Mouse (Mus musculus): Measurements from ENCODE around the gene Tesk1. TPM values are rescaled to one million over a fixed set of nuclear protein-coding genes. Genes with fewer than 3 reads are reported as not detected.

Gene Tesk1
- polyA plus RNA-seq (2015; fragmentation: Nextera tagmentation; extraction: Ambion mirVana) = 0.15 TPM in 2 replicates

DNA sequence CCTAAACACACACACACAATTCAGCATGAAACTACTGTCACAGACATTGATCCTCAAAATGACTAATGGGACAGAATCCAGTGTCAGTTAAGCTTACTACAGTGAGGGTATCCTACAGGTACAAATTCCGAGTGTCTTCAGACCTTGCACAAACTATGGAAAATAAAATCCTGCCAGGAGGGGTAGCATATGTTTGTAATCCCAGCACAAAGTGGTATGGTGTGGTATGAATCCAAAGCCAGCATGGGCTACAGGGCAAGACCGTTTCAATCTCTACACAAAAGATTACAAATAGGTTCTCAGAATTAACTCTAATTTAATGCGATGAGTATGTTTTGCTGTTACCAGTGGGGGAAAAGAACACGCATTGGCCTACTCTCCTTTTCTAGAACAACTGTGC lies at the start of gene Tesk1:
Gene Tesk1 (plus strand): TSS at position 301 of the 400 bp plus-strand sequence.
- peaks cover 12% of the 10 kb centered on the region for H3K4me1 ChIP-seq (ENCODE audit: control insufficient read depth, low read depth, low read length)
- H3K4me3 ChIP-seq (ENCODE audit: low read depth, low read length) = peak within 1 kb of the TSS; percentile 72
- no peaks in the 10 kb centered on the region; the same call in 1 of the 2 replicates for H3K36me3 ChIP-seq (ENCODE audit: control insufficient read depth, insufficient read depth)
- no peaks in the 10 kb centered on the region for H3K9me3 ChIP-seq (replicated peaks; ENCODE audit: control insufficient read depth, low read length)
- peaks cover 15% of the 10 kb centered on the region for H3K27me3 ChIP-seq (ENCODE audit: control insufficient read depth, insufficient read depth, low read depth, low read length)
- WGBS (ENCODE audit: insufficient replicate concordance) = 27% methylated on average over 4 of the region's 4 CpGs
- peak within 1 kb of the TSS; percentile 83 for H3K27ac ChIP-seq (ENCODE audit: low read length)
- H3K4me2 ChIP-seq (ENCODE audit: low read depth, low read length) = peak within 1 kb of the TSS; percentile 97
- peak within 1 kb of the TSS; percentile 76 for H3K9ac ChIP-seq (ENCODE audit: low read depth, low read length)
- no peak for ATAC-seq (ENCODE audit: low read depth)

DNA sequence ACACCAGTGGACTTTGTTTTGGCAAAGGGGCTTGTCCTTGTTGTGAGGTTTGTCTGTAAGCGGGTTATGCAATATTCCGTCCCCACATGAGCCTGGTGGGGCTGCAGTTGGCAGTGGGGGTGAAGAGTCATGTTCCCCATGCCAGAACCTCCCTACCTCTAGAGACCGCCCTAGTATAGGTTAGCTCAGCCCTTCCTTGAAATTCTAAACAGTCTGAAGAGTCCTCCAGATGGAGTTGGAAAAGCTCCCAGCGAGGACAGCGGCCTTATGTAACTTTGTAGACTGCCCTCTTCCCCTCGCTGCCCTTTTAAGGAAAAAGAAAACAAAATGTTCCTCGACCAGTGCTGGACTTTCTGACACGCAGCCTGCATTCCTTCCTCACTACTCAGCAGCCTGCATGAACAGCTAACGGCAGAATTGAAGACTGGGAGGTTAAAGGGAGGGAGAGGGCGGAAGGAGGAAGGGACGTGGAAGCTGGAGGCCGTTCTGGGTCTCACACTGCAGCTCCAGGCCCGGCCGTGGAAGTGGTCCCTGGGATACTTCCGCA lies 47.3 kb upstream of the Tesk1 start:
- Histone ChIP-seq H3K4me2 (ENCODE audit: low read depth, low read length) (0 out of 2 replicates have a peak overlapping the region, but pooled peaks have one; percentile 4), H3K4me3 (ENCODE audit: low read depth, low read length) (no peak overlapping the region), H3K27me3 (ENCODE audit: control insufficient read depth, insufficient read depth, low read depth, low read length) (no peaks in the 10 kb centered on the region), H3K4me1 (ENCODE audit: control insufficient read depth, low read depth, low read length) (peaks cover 4% of the 10 kb centered on the region; the same call in 1 of the 2 replicates), H3K9me3 (replicated peaks; ENCODE audit: control insufficient read depth, low read length) (no peaks in the 10 kb centered on the region), H3K9ac (ENCODE audit: low read depth, low read length) (no peak overlapping the region), H3K27ac (ENCODE audit: low read length) (peak overlapping the region; percentile 66), H3K36me3 (ENCODE audit: control insufficient read depth, insufficient read depth) (no peaks in the 10 kb centered on the region)
- peak; percentile 72 for ATAC-seq (ENCODE audit: low read depth)
- 39% methylated on average over 15 of the region's 15 CpGs for WGBS (ENCODE audit: insufficient replicate concordance)

DNA sequence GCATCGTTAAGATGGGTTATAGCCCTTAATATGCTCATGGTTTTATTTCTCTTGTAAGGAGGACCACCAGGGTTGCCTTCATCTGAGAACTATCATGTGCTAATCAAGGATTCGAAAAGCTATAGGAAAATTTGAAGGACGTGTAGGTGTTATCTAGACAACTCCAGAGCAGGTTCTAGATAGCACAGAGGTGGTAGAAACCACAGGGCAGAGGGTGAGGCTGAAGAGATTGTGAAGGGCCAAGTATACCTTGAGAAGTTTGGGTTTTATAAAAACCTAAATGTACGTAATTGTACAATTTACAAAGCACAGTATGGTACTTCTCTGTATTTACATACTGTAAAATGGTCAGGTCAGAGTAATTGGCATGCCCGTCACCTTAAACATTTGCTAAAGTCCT lies 46.6 kb upstream of the Tesk1 start:
- Histone ChIP-seq H3K27ac (ENCODE audit: low read length) (peak overlapping the region; percentile 66), H3K4me3 (ENCODE audit: low read depth, low read length) (no peak overlapping the region), H3K27me3 (ENCODE audit: control insufficient read depth, insufficient read depth, low read depth, low read length) (no peaks in the 10 kb centered on the region), H3K9me3 (replicated peaks; ENCODE audit: control insufficient read depth, low read length) (no peaks in the 10 kb centered on the region), H3K4me1 (ENCODE audit: control insufficient read depth, low read depth, low read length) (peaks cover 4% of the 10 kb centered on the region; the same call in 1 of the 2 replicates), H3K4me2 (ENCODE audit: low read depth, low read length) (no peak overlapping the region), H3K36me3 (ENCODE audit: control insufficient read depth, insufficient read depth) (no peaks in the 10 kb centered on the region), H3K9ac (ENCODE audit: low read depth, low read length) (no peak overlapping the region)
- WGBS (ENCODE audit: insufficient replicate concordance) = 51% methylated on average over 5 of the region's 5 CpGs
- ATAC-seq (ENCODE audit: low read depth) = no peak

- WGBS (ENCODE audit: insufficient replicate concordance) = 52% methylated on average over 9 of the region's 9 CpGs
Measured at GRCm38 (mm10) chr4:43395836-43396235, 45.9 kb upstream of the Tesk1 start.

GRCm38 (mm10) chr4:43396381-43396780 lies 45.4 kb upstream of the Tesk1 start:
- no peak for ATAC-seq (ENCODE audit: low read depth)
- Histone ChIP-seq H3K4me1 (ENCODE audit: control insufficient read depth, low read depth, low read length) (peaks cover 4% of the 10 kb centered on the region; the same call in 1 of the 2 replicates), H3K27me3 (ENCODE audit: control insufficient read depth, insufficient read depth, low read depth, low read length) (no peaks in the 10 kb centered on the region), H3K9me3 (replicated peaks; ENCODE audit: control insufficient read depth, low read length) (no peaks in the 10 kb centered on the region), H3K4me3 (ENCODE audit: low read depth, low read length) (no peak overlapping the region), H3K27ac (ENCODE audit: low read length) (no peak overlapping the region), H3K4me2 (ENCODE audit: low read depth, low read length) (no peak overlapping the region), H3K36me3 (ENCODE audit: control insufficient read depth, insufficient read depth) (no peaks in the 10 kb centered on the region), H3K9ac (ENCODE audit: low read depth, low read length) (no peak overlapping the region)
- WGBS (ENCODE audit: insufficient replicate concordance) = 63% methylated on average over 5 of the region's 5 CpGs

More at GRCm38 (mm10) chr4:43395836-43396235, 45.9 kb upstream of the Tesk1 start:
- Histone ChIP-seq H3K4me2 (ENCODE audit: low read depth, low read length) (no peak overlapping the region), H3K27me3 (ENCODE audit: control insufficient read depth, insufficient read depth, low read depth, low read length) (no peaks in the 10 kb centered on the region), H3K27ac (ENCODE audit: low read length) (no peak overlapping the region), H3K4me1 (ENCODE audit: control insufficient read depth, low read depth, low read length) (peaks cover 4% of the 10 kb centered on the region; the same call in 1 of the 2 replicates), H3K4me3 (ENCODE audit: low read depth, low read length) (no peak overlapping the region), H3K9me3 (replicated peaks; ENCODE audit: control insufficient read depth, low read length) (no peaks in the 10 kb centered on the region), H3K36me3 (ENCODE audit: control insufficient read depth, insufficient read depth) (no peaks in the 10 kb centered on the region), H3K9ac (ENCODE audit: low read depth, low read length) (no peak overlapping the region)
- ATAC-seq (ENCODE audit: low read depth) = no peak

- H3K4me3 ChIP-seq (ENCODE audit: low read depth, low read length) = no peak overlapping the region
- peaks cover 4% of the 10 kb centered on the region; the same call in 1 of the 2 replicates for H3K4me1 ChIP-seq (ENCODE audit: control insufficient read depth, low read depth, low read length)
- ATAC-seq (ENCODE audit: low read depth) = no peak
- H3K4me2 ChIP-seq (ENCODE audit: low read depth, low read length) = no peak overlapping the region
- H3K36me3 ChIP-seq (ENCODE audit: control insufficient read depth, insufficient read depth) = no peaks in the 10 kb centered on the region
- no peaks in the 10 kb centered on the region for H3K27me3 ChIP-seq (ENCODE audit: control insufficient read depth, insufficient read depth, low read depth, low read length)
- 69% methylated on average over 4 of the region's 4 CpGs for WGBS (ENCODE audit: insufficient replicate concordance)
- H3K9ac ChIP-seq (ENCODE audit: low read depth, low read length) = no peak overlapping the region
- H3K9me3 ChIP-seq (replicated peaks; ENCODE audit: control insufficient read depth, low read length) = no peaks in the 10 kb centered on the region
- no peak overlapping the region for H3K27ac ChIP-seq (ENCODE audit: low read length)
Measured at GRCm38 (mm10) chr4:43398014-43398413, 43.7 kb upstream of the Tesk1 start.

GRCm38 (mm10) chr4:43398829-43399331 lies 42.9 kb upstream of the Tesk1 start:
- Histone ChIP-seq H3K27me3 (ENCODE audit: control insufficient read depth, insufficient read depth, low read depth, low read length) (no peaks in the 10 kb centered on the region), H3K4me2 (ENCODE audit: low read depth, low read length) (no peak overlapping the region), H3K9ac (ENCODE audit: low read depth, low read length) (no peak overlapping the region), H3K9me3 (replicated peaks; ENCODE audit: control insufficient read depth, low read length) (no peaks in the 10 kb centered on the region), H3K27ac (ENCODE audit: low read length) (no peak overlapping the region), H3K36me3 (ENCODE audit: control insufficient read depth, insufficient read depth) (no peaks in the 10 kb centered on the region), H3K4me1 (ENCODE audit: control insufficient read depth, low read depth, low read length) (peaks cover 4% of the 10 kb centered on the region; the same call in 1 of the 2 replicates), H3K4me3 (ENCODE audit: low read depth, low read length) (no peak overlapping the region)
- 52% methylated on average over 17 of the region's 17 CpGs for WGBS (ENCODE audit: insufficient replicate concordance)
- ATAC-seq (ENCODE audit: low read depth) = no peak

DNA sequence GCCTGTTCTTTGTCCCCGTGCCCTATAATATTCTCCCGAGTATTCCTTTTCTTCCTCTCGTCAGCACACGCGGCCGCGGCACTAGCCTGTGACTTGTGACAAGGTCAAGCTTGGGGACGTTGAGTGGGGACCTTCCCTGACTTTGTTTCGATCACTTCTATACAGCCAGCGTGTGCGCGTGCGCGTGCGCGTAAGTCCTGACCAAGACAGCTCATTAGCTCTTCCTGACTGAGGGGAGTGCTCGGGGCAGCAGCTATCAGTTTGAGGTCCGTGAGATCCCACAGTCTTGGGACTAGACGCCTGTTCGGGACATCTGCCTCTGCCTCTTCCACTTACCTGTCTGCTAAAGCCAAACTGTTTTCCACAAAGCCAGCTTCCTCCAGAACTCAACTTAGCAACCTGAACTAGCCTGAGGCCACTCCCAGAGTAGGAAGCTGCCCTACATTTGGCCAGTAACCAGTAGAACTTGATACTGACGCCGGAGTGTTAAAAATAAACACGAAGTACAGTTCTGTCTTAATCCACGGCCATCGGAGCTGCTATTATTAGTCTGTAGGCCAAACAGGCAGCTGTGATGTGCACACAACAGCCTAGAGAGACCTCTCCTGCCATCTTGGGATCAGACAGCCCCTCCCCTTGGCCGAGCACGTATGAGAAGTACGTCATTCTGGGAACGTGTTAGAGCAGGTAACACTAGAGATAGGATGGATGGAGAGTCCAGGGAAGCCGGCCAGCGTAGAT lies 42.2 kb upstream of the Tesk1 start:
- Histone ChIP-seq H3K9me3 (replicated peaks; ENCODE audit: control insufficient read depth, low read length) (no peaks in the 10 kb centered on the region), H3K4me2 (ENCODE audit: low read depth, low read length) (no peak overlapping the region), H3K36me3 (ENCODE audit: control insufficient read depth, insufficient read depth) (no peaks in the 10 kb centered on the region), H3K4me1 (ENCODE audit: control insufficient read depth, low read depth, low read length) (peaks cover 4% of the 10 kb centered on the region; the same call in 1 of the 2 replicates), H3K27me3 (ENCODE audit: control insufficient read depth, insufficient read depth, low read depth, low read length) (no peaks in the 10 kb centered on the region), H3K27ac (ENCODE audit: low read length) (no peak overlapping the region), H3K4me3 (ENCODE audit: low read depth, low read length) (no peak overlapping the region), H3K9ac (ENCODE audit: low read depth, low read length) (no peak overlapping the region)
- WGBS (ENCODE audit: insufficient replicate concordance) = 71% methylated on average over 31 of the region's 31 CpGs
- no peak for ATAC-seq (ENCODE audit: low read depth)

DNA sequence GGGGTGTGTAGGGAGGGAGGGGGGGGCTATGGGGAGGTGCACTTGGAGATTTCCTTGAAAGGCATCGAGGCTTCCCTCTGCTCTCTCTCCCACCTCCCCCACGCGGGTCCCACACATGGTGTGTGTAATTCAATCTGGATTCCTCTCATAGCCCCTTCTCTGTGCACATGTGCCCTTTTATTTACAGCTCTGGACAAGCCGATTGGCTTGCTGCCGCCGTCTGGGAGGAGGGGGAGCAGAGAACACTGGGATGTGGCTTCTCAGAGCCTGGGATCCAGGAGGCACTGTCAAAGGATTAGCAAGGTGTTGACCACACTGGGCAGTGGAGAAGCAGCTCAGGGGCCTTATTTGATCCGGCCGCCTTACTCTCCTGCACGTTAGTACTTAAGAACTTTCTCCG lies 40.8 kb upstream of the Tesk1 start:
- no peak overlapping the region for H3K4me2 ChIP-seq (ENCODE audit: low read depth, low read length)
- H3K27ac ChIP-seq (ENCODE audit: low read length) = no peak overlapping the region
- no peaks in the 10 kb centered on the region; the same call in none of the 2 replicates for H3K27me3 ChIP-seq (ENCODE audit: control insufficient read depth, insufficient read depth, low read depth, low read length)
- no peak overlapping the region for H3K4me3 ChIP-seq (ENCODE audit: low read depth, low read length)
- H3K9me3 ChIP-seq (replicated peaks; ENCODE audit: control insufficient read depth, low read length) = no peaks in the 10 kb centered on the region
- no peaks in the 10 kb centered on the region for H3K4me1 ChIP-seq (ENCODE audit: control insufficient read depth, low read depth, low read length)
- WGBS (ENCODE audit: insufficient replicate concordance) = 45% methylated on average over 10 of the region's 10 CpGs
- no peak for ATAC-seq (ENCODE audit: low read depth)
- H3K9ac ChIP-seq (ENCODE audit: low read depth, low read length) = no peak overlapping the region
- no peaks in the 10 kb centered on the region for H3K36me3 ChIP-seq (ENCODE audit: control insufficient read depth, insufficient read depth)

Data from liver, embryonic 16.5 days (tissue).